Mouse (Mus musculus) c-Kit-positive CD71-positive TER-119-negative erythroid progenitor cells, embryonic 14.5 days (primary cell): ENCODE results near the gene Atg2a.

Experiments used
- DNase-seq: peaks from one replicate; pipeline ENCODE4 v3.0.0-alpha.2; 2013; ENCODE audit warnings: low read depth

The Atg2a gene

DNA sequence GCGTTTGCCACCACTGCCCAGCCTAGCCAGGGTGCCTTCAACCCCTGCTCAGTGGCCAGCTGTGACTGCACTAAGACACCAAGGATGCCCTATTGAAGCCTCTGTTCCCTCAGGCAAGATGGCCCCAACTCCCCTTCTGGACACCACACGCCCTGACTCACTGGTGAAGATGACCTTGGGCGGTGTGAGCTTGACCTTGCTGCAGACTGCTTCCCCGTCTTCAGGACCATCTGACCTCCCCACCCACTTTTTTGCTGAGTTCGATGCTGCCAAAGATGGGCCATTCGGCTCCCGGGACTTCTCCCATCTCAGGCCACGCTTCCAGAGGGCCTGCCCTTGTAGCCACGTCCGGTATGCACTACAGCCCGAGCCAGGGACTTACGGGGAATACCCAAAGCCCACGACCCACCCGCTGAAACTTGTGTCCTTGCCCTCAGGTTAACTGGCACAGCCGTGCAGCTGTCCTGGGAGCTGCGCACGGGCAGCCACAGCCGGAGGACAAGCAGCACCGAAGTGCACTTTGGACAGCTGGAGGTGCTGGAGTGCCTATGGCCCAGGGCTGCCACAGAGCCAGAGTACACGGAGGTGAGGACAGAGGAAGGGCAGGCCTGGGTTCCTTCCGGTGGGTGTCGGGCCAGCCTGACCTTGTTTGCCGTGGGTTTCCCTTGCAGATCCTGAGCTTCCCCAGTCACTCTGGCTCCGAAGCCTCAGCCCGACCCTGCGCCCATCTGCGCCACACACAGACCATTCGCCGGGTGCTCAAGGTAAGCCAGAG is 6.2 kb downstream of the Atg2a start:
- no peak for DNase-seq

DNA sequence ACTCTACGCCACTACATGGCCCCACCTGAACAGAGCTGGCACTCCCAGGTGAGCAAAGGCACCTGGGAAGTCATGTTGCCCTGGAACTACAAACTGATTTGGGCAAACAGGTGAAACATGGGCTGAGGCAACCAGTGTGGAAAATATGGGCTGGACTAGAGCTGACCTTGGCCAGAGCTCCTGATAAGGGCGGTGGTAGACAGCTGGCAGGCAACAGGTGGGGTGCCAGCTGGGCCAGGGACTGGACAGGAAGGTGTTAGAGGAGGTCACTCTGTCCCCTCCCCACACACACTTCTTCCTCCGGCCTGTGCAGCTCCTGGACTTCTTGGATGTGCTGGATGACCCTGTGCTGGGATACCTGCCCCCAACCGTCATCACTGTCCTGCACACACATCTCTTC is 11.6 kb downstream of the Atg2a start:
- DNase-seq: no peak

DNA sequence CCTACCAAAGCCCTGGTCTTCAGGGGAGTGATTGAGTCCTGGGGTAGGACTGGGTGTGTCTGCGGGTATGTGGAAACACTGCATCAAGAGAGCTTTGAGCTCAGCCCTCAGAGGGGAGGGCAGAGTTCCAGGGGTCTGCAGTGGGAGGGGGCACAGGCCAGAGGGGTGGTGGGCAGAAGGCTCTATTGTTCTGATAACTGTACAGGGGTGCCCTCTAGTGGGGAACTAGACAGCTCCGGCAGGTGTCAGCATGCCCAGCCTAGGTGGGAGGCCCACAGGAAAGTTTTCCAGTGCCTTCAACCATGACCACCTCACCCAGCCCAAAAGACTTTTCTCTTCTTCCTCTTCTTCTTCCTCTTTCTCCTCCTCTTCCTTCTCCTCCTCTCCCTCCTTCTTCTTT is 19.0 kb downstream of the Atg2a start:
- no peak for DNase-seq

DNA sequence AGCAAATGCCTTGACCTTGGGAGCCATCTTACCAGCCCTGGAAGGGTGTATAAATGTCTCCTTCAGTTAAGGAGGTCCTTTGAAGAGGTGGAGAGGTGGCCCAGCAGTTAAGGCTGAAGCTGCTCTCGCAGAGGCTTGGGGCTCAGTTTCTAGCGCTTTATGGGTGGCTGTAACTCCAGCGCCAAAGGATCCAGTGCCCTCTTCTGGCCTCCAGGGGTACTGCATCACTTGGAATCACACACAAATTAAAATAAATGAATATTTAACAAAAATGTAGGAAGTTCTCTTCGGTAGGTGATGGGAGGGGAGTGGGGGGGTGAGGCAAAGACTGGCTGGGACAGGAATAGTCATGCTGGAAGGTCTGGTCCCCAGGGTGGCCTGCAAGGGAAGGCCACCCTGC is 19.5 kb downstream of the Atg2a start:
- DNase-seq: no peak

DNA sequence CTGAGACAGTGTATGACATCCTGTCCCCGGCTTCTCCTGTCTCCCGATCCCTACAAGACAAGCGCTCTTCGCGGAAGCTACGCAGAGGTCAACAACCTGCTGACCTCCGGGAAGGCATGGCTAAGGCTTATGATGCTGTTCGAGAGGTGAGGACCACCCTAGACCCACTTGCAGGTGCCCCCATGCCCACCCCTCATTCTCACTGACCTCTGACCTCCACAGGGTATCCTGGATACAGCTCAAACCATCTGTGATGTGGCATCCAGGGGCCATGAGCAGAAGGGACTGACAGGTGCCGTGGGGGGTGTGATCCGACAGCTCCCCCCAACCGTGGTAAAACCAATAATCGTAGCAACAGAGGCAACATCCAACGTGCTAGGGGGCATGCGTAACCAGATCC is 19.9 kb downstream of the Atg2a start:
- no peak for DNase-seq

DNA sequence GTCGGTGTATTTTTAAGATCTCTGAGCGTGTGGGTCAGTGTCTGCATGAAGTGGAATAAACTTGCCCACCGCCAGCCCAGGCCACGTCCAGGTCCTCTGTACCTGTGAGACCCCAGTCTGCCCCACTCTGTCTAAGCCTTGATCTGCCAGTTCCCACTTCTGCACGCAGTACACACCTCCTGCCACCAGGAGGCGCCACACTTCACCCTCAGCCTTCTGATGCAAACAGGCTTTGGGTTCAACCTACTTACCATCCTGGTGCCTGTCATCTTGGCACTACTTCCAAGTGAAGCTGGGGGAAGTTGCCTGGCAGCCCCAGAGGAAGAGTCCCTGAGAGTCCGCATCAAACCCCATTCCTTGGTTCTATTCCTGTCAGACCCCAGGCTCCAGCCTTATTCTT is 20.8 kb downstream of the Atg2a start:
- no peak for DNase-seq

DNA sequence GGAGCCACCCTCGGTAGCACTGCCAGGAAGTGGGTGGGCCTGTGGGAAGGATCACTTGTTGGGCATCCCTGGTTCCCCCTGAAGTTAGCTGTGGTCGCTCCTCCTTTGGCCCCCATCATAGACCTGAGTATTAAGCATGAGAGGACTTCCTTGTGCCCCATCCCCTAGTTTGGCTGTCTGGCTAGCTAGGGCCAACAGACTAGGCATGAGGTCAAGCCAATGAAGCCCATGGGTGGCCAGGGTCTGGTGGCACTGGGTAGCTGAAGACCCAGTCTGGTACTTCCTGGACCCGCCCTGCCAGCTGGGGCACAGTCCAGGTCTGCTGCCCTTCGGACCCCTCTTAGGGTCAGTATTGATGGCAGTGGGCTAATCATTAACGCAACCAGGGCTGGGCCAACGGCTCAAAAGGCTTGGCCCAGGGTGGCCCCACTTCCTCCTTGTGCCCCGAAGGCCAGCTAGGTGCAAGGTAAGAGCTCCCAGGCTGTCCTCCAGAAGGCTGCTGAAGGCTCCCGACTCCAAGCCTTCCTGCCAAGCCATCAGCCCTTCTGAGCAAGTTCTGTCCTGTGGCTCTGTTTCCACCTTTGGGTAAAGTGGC is 21.5 kb downstream of the Atg2a start:
- DNase-seq: no peak

DNA sequence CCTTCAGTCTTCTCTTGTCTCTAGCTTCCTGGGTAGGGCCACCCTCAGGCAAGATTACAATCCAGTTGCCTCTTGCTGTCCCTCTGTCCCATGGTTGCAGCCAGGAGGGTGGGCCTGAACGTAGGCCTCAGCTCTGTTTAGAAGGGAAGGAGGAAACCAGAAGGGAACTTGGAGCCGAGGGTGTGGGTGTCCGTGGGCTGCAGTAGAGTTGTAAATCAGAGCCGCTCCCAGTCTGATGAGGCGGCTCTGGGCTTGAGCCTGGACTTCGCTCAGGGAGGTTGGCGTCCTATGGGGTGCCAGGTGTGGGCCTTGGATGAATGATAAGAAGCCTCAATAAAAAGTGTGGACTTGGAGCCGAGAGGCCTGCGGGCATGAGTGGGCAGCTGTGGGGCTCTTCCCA is 22.7 kb downstream of the Atg2a start:
- DNase-seq: no peak

DNA sequence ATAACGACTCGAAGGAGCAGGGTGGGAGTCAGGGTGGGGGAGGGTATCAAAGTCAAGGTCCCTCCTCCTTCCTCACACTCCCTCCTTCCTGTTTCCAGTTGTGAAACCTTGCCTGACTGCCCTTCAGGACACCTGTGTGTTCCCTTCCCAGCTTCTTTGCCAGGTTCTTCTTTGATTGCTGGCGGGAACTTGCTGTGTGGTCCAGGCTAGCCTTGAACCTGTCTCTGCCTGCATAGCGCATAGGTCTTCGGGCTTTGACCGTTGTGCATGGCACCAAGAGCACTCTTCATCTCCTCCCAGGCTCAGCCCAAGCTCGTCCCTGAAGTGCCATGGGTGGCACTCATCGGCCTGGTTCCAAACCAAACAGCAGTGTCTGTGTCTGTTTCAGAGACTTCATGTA is 23.5 kb downstream of the Atg2a start:
- no peak for DNase-seq

DNA sequence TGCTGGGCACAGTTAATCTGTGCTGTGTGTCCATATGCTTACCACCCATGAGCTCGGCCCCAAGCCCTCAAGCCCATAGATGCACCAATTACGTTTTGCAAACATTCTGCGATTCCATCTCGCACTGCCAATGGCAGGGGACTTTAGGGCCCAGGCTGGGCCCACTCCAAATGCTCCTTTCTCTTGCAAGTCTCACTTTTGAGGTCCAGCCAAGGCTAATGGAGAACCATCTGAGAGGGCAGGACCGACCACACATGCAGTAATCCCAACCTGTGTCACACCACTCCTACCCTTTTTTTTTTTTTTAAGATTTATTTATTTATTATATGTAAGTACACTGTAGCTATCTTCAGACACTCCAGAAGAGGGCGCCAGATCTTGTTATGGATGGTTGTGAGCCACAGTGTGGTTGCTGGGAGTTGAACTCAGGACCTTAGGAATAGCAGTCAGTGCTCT is 24.3 kb downstream of the Atg2a start:
- DNase-seq: no peak

DNA sequence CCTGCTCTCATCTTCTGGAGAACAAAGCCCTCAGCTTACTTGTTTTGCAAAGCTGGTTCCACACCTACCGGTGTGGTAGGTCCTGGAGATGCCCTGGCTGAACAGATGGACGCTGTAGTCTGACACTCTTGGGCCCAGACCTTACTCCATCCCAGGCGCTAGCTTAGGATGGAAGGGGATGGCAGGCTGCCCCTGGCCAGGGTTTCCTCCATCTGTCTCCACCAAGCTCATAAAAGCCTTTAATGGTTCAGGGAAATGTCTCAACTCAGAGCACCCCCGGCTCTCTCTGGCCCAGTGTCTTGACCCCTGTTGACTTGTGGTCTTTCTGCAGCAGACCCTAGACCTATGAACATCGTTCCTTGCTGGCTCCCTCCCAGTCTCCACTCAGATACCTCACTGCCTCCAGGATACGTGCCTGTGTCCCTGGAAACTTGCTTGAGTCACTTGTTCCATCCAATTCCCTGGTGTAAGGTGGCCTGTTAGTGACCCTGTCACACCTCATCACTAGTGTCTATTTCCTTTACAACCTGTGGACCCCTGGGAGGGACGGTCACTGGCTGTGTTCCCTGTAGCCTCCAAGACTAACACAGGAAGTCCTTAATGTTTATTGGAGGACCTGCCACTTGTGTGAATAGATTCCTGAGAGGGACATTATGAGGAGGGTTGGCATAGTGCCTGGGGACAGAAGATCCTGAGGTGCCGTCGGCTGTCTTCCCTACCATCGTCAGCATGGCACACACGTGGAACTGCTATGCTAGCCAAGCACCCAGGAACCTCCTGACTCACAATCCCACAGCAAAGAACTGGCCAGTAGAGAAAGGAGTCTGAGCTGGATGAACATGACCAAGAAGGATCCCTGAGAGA is 26.1 kb downstream of the Atg2a start:
- DNase-seq: no peak

DNA sequence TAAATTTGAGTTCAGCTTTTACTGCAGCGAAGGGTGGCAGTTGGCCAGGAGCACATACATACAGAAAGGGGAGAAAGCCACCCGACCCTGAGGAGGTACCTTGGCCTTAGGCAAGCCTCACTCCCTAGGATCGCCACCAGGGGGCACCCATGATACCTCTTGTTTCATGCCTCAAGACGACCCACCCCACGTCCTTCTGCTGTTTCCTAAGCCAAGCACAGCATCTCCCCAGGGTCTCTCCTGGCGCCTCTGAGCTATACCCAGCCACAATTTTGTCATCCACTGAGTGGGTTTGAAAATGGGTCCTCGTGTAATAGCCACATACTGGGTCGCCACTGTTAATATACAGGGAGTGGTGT is 26.7 kb downstream of the Atg2a start:
- peak; percentile 85 for DNase-seq

DNA sequence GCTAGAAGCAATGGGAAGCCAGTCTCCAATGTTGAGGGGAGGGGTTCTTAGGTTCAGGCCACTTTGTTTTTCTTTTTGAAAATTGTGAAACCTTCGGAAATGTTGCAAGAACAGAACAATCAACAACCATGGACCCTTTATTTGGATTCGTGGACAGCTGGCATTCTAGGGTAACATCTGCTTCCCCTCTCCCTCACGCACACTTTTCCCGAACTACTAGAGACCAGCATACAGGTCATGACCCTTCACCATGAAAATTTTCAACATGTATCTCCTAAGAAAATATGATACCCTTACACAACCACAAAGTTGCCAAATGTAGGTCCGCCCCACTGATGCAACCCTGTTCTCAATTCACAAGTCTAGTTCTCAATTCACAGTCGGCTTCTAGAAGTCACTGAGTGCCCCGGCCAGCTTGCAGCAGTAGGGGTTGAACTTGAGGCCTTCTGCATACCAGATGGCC is 27.2 kb downstream of the Atg2a start:
- no peak for DNase-seq

DNA sequence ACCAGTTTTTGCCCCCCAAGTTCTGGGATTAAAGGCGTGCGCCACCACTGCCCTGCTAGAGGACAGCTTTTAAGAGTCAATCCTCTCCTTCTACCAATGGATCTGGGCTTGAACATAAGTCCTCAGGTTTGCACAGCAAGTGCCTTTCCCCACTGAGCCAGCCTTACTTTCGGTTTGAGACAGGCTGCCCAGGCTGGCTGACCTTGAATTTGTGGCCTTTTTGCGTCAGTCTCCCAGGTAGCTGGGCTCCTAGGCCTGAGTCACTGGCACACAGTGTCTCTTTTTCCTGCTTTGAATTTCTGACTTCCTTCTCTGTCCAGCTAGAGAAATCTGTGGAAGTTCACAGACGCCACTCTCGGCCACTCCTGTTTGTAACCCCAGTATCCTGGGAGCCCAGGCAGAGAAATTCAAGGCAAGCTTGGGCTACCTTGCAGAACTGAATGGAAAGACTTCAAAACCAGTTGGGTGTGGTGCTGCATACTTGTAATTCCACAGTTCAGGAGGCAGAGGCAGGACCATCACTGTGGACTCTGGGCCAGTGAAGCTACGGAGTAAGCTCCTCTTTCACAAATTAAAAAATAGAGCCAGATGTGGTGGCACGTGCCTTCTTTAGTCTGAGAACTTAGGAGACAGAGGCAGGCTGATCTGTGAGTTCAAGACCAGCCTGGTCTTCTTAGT is 28.5 kb downstream of the Atg2a start:
- no peak for DNase-seq

DNA sequence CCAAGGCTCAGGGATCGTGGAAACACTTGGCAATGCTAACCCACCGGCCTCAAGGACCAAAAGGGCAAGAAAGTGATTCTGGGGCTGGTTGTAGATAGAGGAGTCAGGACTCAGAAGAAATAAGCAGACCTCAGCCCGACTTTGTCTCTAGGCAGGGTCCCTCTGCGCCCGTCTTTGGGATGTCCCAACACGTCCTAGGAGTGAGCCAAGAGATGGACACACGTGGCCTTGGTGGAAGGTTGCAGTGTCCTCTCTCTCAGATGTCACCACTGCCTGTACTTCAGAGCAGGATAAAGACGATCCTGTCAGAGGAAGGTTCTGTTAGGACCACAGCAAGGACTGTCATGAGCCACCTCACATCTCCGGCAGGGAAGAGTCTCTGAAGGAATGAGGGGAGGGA is 29.2 kb downstream of the Atg2a start:
- DNase-seq: no peak

DNA sequence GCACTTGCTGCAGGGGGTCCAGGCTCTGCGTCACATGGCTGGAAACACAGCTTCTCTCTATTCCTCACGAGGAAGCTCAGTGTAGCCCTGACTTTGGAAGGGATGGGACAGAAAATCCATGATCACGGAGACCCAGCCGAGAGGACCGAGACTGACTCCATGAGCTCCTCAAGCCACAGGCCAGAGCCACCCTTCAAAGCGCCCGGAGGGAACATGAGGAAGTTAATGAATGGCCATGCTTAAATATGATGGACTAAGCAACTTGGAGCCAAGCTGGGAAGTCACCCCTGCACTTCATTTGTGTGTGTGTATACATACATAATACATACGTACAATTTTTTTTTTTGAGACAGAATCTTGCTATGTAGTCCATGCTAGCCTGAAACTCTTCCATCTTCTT is 29.7 kb downstream of the Atg2a start:
- DNase-seq: no peak

DNA sequence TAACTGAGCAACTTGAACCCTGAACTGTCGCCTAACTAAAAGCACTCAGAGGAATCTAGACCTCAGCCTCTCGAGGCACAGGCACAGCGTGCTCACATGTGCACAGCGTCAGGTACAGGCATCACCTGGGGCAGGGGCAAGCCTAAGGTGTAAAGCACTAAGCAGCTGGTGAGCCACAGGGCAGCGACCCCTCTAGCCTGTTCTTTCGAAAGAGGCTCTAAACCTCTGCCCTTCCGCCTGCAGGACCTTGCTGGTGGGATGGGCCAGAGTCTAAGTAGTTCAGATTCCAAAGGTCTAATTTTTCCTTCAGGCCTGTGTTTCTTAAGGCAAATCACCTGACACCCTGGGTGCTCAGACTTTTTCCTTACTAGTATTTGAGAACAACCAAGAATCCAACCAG is 30.6 kb downstream of the Atg2a start:
- DNase-seq: no peak

DNA sequence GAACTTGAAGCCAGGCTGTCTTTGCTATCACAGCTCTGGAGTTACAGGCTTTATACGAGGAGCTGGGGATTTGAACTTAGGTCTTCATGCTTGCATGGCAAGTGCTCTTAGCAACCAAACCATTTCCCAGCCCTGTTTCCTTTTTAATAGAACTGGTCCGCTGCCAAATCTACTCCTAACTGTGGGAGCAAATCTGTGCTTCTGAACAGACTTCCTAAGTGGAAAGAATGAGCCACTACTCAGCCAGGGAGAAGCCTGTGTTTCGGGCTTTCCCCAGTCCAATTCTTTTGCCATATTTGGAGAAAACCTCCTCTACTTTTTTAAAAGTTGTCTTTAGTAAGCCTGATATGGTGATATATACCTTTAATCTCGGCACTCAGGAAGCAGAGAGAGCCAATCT is 31.3 kb downstream of the Atg2a start:
- no peak for DNase-seq

DNA sequence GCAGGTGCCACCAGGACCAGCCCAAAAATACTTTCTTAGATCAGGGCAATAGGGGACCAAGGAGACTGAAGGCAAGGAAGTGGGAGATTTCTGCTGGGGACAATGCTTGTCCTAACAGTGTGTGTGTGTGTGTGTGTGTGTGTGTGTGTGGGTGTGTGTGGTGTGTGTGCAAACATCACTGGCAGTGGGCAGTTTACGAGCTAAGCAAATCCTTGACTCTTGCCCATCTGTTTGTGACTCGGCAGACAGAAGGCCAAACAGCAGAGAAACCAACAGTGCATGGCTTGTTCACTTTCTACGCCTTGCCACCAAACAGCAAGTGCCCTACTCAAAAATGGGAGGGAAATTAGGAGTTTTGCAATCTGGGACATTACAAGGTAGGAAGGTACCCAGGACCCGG is 32.1 kb downstream of the Atg2a start:
- no peak for DNase-seq

DNA sequence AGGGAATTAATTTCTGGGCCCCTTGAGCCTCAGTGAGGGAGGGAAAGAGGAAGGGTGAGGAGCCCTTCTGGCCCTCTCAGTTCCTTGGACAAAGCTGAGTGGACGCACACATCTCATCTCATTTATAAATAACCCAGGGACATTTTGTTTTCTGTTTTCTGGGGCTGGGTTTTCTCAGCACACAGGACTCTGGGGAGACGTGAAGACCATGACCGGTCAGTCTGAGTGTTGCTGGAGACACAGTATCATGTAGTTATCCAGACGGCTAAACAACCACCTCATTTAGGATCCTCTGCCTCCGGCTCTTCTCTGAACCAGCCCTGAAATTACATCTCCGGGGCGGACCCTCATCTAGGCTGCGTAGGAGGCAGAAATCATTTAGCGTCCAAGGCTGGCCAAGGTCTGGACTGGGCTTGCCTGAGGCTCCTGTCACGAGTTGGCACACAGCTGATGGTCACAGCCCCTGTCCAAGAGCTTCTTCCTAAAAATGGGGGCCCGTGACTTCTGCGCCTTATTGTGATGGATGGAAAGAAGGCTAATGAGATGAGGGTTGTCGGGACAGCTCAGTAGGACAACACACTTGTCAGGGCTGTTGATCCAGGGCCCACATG is 32.6 kb downstream of the Atg2a start:
- DNase-seq: no peak

DNA sequence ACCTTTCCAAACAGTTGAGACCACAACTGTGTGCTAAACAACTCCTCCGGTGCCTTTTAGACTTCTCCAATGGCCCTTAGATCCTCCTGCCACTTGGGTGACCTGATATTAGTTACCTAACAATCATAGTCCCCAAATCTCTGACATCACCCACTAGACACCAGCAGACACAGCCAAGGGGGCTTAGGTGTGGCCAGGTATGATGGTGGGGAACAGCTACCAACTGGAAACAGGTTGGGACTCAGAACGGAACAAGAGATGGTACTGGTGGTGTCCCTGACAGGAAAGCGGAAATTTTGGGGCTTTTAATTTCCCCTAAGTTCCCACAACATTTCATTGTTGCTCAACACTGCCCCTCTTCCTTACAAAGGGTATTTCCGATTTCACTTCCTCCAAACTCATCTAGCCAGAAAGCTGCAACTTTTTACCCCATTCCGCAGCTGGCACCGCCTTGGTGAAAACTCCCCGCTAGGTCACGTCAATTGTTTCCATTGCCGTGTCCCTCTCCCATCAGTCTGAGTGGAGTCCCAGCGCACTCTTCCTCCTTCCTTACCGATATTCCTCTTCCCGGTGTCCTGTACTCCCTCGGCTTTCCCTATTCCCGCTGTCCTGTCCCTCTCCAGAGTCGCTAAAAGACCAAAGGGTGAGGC is 34.4 kb downstream of the Atg2a start:
- DNase-seq: no peak
